Mouse (Mus musculus) heart, embryonic 10.5 days (tissue): ENCODE data around the gene 9330159F19Rik. TPM values are rescaled to one million over a fixed set of nuclear protein-coding genes. Genes with fewer than 3 reads are reported as not detected.

Experiments
- DNase-seq: peaks from one replicate; pipeline ENCODE4 v3.0.0-alpha.2; 2017; ENCODE audit warnings: low spot score
- H3K27ac ChIP-seq: fragments of 300-500 bp; sonication (generic); 2 replicates; pipeline ENCODE4 v1.5.1; 2016; ENCODE audit warnings: mild to moderate bottlenecking
- H3K27me3 ChIP-seq: fragments of 300-500 bp; sonication (generic); 2 replicates; pipeline ENCODE4 v1.6.1; 2016; ENCODE audit warnings: mild to moderate bottlenecking; ENCODE audit not compliant: poor library complexity, insufficient read depth, severe bottlenecking
- H3K36me3 ChIP-seq: fragments of 300-500 bp; sonication (generic); 2 replicates; pipeline ENCODE4 v1.6.1; 2016; ENCODE audit warnings: mild to moderate bottlenecking, moderate library complexity
- H3K4me1 ChIP-seq: fragments of 300-500 bp; sonication (generic); 2 replicates; pipeline ENCODE4 v1.6.1; 2016; ENCODE audit warnings: mild to moderate bottlenecking
- H3K4me3 ChIP-seq: fragments of 300-500 bp; sonication (generic); 2 replicates; pipeline ENCODE4 v1.5.1; 2016; ENCODE audit warnings: mild to moderate bottlenecking, moderate library complexity
- H3K9me3 ChIP-seq: fragments of 300-500 bp; sonication (generic); 2 replicates; pipeline ENCODE4 v1.6.1; 2016; ENCODE audit warnings: mild to moderate bottlenecking, moderate library complexity
- WGBS: fragments of 180-500 bp; shearing (Covaris S2); methylation state at CpG from one replicate; pipeline ENCODE4 v1.1.7; 2016; 5-methylcytosine and 5-hydroxymethylcytosine counted together
- polyA plus RNA-seq: library from polyadenylated mRNA; unstranded; fragments of >200 nt; fragmentation: Nextera tagmentation; extraction: Ambion mirVana; gene quantifications from 2 replicates; pipeline ENCODE4 v1.2.1, GENCODE M21; 2016

9330159F19Rik gene
- polyA plus RNA-seq, 1 experiment from 2014 or later, result 0.30 TPM

DNA sequence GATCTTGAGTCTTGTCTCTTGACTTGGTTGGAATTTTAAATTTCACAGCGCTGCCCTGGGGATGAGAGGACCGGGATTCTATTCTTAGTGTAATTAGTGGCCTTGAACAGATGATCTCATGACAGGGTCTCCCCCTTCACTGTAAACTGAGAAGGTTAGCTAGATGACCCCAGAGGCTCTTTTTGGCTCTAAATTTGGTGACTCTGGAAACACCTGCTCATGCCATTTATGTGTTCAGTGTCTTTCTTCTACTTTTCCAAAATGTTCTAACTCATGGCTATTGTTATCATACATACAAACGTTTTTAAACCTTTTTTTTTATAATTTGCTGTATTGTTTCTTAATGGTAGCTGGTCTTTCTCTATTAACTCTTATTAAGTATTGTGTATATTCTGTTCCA is 2.7 kb upstream of the 9330159F19Rik start:
- Histone ChIP-seq H3K4me3 (no peak overlapping the region), H3K36me3 (no peaks in the 10 kb centered on the region), H3K27me3 (no peaks in the 10 kb centered on the region), H3K9me3 (no peaks in the 10 kb centered on the region), H3K27ac (no peak overlapping the region), H3K4me1 (no peaks in the 10 kb centered on the region)
- WGBS, result 49% methylated on average over 3 of the region's 3 CpGs
- no peak for DNase-seq

DNA sequence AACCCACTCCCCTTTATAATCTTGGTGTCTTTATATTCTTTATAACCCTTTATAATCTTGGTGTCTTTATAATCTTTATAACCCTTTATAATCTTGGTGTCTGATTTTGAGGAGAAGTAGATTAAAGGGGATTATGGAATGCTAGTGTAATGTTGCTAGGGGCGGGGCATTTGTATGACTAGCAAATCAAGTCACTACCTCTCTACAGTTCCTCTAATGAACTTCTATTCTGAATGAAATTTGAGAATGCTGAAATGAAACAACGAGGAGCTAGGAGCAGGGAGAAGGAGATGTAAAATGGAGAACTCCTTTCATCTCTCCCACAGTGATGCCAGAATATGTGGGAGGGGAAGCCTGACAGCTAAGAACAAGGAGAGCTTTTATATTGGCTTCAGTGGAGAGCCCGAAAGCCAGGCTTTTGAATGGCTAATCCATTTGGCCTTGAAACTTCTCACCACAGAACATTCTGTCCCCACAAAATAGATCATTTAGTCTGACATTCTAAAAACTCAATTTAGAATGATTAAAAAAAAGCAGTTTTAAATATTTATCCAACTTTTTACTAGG is 2.2 kb downstream of the 9330159F19Rik start:
- Histone ChIP-seq H3K4me1 (no peaks in the 10 kb centered on the region), H3K4me3 (no peak overlapping the region), H3K36me3 (no peaks in the 10 kb centered on the region), H3K9me3 (no peaks in the 10 kb centered on the region), H3K27me3 (no peaks in the 10 kb centered on the region), H3K27ac (no peak overlapping the region)
- 59% methylated on average over 3 of the region's 3 CpGs for WGBS
- no peak for DNase-seq

DNA sequence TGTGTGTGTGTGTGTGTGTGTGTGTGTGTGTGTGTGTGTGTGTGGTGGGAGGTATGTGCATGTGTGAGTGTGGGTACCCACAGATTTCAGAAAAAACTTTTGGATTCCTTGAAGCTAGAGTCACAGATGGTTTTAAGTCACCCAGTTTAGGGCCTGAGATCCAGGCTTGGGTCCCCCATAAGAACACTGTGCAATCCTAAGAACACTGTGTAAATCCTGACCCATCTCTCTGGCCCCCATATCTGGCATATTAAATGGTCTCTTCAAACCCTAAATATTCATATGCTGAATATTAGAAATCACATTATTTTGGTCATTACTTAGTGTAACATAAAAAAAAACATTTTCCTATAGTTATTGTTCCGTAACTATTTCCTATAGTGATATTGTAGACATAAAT is 5.6 kb downstream of the 9330159F19Rik start:
- WGBS, result 90% methylated on average over 1 of the region's 1 CpGs
- no peak overlapping the region for H3K4me3 ChIP-seq
- H3K36me3 ChIP-seq, result no peaks in the 10 kb centered on the region
- H3K9me3 ChIP-seq, result no peaks in the 10 kb centered on the region
- no peak overlapping the region for H3K27ac ChIP-seq
- no peak for DNase-seq
- H3K4me1 ChIP-seq, result no peaks in the 10 kb centered on the region
- H3K27me3 ChIP-seq, result no peaks in the 10 kb centered on the region

DNA sequence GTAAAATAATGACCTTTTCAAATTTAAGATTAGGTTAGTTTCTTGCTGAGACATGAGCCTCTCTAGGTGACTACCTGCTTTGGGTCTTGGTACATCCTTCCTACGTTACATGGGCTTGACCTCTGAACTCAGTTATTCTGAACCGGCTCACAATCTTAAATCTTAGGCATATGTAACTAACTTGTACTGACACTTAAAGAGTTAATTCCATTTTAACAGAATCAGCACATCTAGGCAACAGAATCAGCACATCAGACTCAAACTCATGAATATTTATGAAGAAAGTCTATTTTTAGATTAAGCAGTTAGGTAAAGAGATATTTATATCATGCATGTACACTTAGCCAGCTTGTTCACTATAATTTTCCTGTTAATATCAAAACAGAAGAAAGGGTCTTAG is 6.0 kb downstream of the 9330159F19Rik start:
- H3K36me3 ChIP-seq, result no peaks in the 10 kb centered on the region
- H3K27ac ChIP-seq, result no peak overlapping the region
- H3K9me3 ChIP-seq, result no peaks in the 10 kb centered on the region
- no peak overlapping the region for H3K4me3 ChIP-seq
- no peaks in the 10 kb centered on the region for H3K4me1 ChIP-seq
- no peak for DNase-seq
- WGBS, result 76% methylated on average over 2 of the region's 2 CpGs
- no peaks in the 10 kb centered on the region for H3K27me3 ChIP-seq

DNA sequence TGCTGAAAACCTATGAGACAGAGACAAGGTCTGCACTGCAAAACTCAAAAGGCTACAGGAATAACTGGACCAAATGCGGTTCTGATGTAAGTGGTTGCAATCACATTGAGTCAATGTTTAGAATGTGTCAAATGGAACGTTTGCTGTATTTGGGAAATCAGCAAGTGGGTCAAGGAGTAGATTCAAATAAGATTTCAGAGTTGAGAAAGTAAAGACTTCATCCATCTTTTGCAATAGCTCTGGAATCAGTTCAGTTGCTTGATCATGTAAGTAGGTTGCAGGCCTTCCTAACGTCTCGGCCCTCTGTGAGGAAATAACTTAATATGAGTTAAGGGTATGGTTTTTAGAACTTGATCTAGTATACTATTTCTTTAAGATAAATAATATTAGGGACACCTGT is 13.9 kb downstream of the 9330159F19Rik start:
- WGBS, result 89% methylated on average over 4 of the region's 4 CpGs
- Histone ChIP-seq H3K36me3 (no peaks in the 10 kb centered on the region), H3K4me3 (no peak overlapping the region), H3K4me1 (no peaks in the 10 kb centered on the region), H3K27ac (no peak overlapping the region), H3K9me3 (no peaks in the 10 kb centered on the region), H3K27me3 (no peaks in the 10 kb centered on the region)
- no peak for DNase-seq

DNA sequence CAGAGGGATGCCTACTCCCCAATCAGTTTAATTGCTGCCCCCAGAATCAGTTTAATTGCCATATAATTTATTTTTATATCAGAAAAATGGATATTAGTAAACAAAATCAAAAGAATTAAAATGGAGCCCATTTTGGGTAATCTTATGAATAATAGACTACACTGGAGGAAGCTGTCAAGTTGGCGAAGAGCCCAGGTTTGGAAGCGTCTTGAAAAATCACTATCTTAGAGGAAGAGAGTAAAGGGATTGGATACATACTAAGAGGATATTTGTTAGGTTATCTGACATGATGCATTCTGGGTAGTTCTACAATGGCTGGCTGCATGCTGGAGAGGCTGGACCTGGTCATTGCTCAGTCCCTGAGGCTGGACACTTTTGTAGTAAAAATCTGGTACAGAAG is 19.8 kb downstream of the 9330159F19Rik start:
- WGBS, result 83% methylated on average over 2 of the region's 2 CpGs
- Histone ChIP-seq H3K9me3 (no peaks in the 10 kb centered on the region), H3K27ac (no peak overlapping the region), H3K4me1 (no peaks in the 10 kb centered on the region), H3K36me3 (no peaks in the 10 kb centered on the region), H3K27me3 (no peaks in the 10 kb centered on the region), H3K4me3 (no peak overlapping the region)
- no peak for DNase-seq

Other genes with a start within 250 kb of the 9330159F19Rik start
- not detected in 2 replicates for gene 2310057J18Rik, start 225.3 kb upstream of the 9330159F19Rik start, polyA plus RNA-seq
- gene Soga3, start 67.8 kb upstream of the 9330159F19Rik start, polyA plus RNA-seq, result 0.36 and 0.82 TPM in 2 replicates
- not detected in 2 replicates for gene Gm49353, start 12.7 kb upstream of the 9330159F19Rik start, polyA plus RNA-seq
- gene Echdc1, start 101.6 kb downstream of the 9330159F19Rik start, polyA plus RNA-seq, result 23.5 and 30.1 TPM in 2 replicates
- 31.6 and 36.6 TPM in 2 replicates for gene Rnf146, start 150.8 kb downstream of the 9330159F19Rik start, polyA plus RNA-seq